Mouse (Mus musculus) spleen, adult 2 months (tissue): ENCODE results near the gene Ush2a.

Source experiments
- CTCF ChIP-seq: fragments of 200-500 bp; IDR thresholded peaks from 2 replicates; pipeline ENCODE4 v1.5.1; 2011; ENCODE audit warnings: mild to moderate bottlenecking, inconsistent platforms; ENCODE audit not compliant: insufficient read depth, insufficient read length, insufficient replicate concordance; ENCODE audit errors: extremely low read depth
- POLR2A ChIP-seq: fragments of 200-500 bp; IDR thresholded peaks from 2 replicates; pipeline ENCODE4 v1.6.1; 2011; ENCODE audit warnings: low read depth, low read length, inconsistent platforms

- TF ChIP-seq POLR2A, result no peak
- no peak for TF ChIP-seq CTCF
Observed at GRCm38 (mm10) chr1:188354726-188355125, 92.9 kb downstream of the Ush2a start.
